Mouse (Mus musculus): ENCODE data around the gene Rps6kc1. TPM values are rescaled to one million over a fixed set of nuclear protein-coding genes. Genes with fewer than 3 reads are reported as not detected.

The Rps6kc1 gene
- total and polyA plus RNA-seq, 3 experiments, result 7.8 to 18.0 (median 12.5) TPM

DNA sequence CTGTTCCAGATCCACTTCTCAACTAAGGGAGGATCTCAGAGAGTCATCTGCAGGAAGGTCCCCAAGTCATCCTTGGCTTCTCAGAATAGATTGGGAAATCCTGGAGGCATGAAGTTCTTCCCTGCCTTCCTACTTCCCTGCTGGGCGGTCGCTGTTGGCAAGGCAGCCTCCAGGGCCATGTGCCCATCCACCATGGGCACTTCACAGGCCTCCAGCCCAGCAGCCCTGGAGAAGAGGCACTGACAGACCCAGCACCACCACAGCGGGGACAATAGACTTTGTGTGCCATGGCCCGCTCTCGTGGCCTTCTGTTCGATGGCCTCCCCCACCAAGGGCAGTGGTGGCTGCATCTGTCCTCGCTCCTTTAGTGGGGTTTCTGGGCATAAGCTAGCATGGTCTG lies 228.5 kb downstream of the Rps6kc1 start:
- no peak overlapping the region for H3K9ac ChIP-seq (ENCODE audit: insufficient read depth, low read depth)
- dilution Hi-C loops (cut with MboI; ENCODE audit: extremely low pct_ligation_motif_present, extremely low pct_unique_long_range_greater_than_20kb, low sequenced_read_pairs) (no loop called here), in situ Hi-C loops (cut with MboI; ENCODE audit: low pct_ligation_motif_present, low pct_unique_long_range_greater_than_20kb, low sequenced_read_pairs) (no loop called here)
- H3K4me2 ChIP-seq (ENCODE audit: insufficient read depth, low read depth, poor library complexity, severe bottlenecking), result no peak overlapping the region
- peaks cover 2% of the 10 kb centered on the region for H3K27me3 ChIP-seq (replicated peaks)
- no peaks in the 10 kb centered on the region for H3K79me2 ChIP-seq (replicated peaks; ENCODE audit: control insufficient read depth, extremely low read depth, insufficient read depth, poor library complexity, severe bottlenecking)
- H3K36me3 ChIP-seq (replicated peaks in 1 of 2; ENCODE audit: control insufficient read depth in 1 of 2, insufficient read depth in 1 of 2, low read length in 1 of 2), result no peaks in the 10 kb centered on the region
- H3K27ac ChIP-seq (ENCODE audit: insufficient read depth, low read depth), result no peak overlapping the region
- H3K4me1 ChIP-seq (ENCODE audit: control insufficient read depth in 1 of 2, insufficient read depth in 2 of 2), result no peaks in the 10 kb centered on the region
- no peak overlapping the region for H3K4me3 ChIP-seq (replicated peaks in 1 of 3; ENCODE audit: low read depth in 2 of 3, low read length in 2 of 3, poor library complexity in 1 of 3)
- TF ChIP-seq MYC (IDR thresholded peaks at IDR 0.05; ENCODE audit: low read depth, low read length) (no peak), TCF12 (IDR thresholded peaks at IDR 0.05; ENCODE audit: low read depth, low read length) (no peak), CHD1 (IDR thresholded peaks at IDR 0.05; ENCODE audit: low read depth, low read length) (no peak), MEF2A (IDR thresholded peaks at IDR 0.05; ENCODE audit: borderline replicate concordance, low read depth, low read length) (no peak), ELF1 (IDR thresholded peaks at IDR 0.05; ENCODE audit: low read depth, low read length) (no peak), JUND (conservative IDR thresholded peaks at IDR 0.05; ENCODE audit: low read depth, low read length) (no peak), GABPA (IDR thresholded peaks at IDR 0.05; ENCODE audit: insufficient replicate concordance, low read depth, low read length) (no peak), UBTF (IDR thresholded peaks at IDR 0.05; ENCODE audit: low read depth, low read length) (no peak), POLR2AphosphoS2 (IDR thresholded peaks at IDR 0.05; ENCODE audit: low read depth, low read length) (no peak), MAZ (IDR thresholded peaks at IDR 0.05; ENCODE audit: low read depth, low read length) (no peak)
- DNase-seq (ENCODE audit: extremely low read depth), result no peak
- no peaks in the 10 kb centered on the region for H3K9me3 ChIP-seq (replicated peaks; ENCODE audit: low read length)

- dilution Hi-C loops (cut with MboI; ENCODE audit: extremely low pct_ligation_motif_present, extremely low pct_unique_long_range_greater_than_20kb, low sequenced_read_pairs) (no loop called here), in situ Hi-C loops (cut with MboI; ENCODE audit: low pct_ligation_motif_present, low pct_unique_long_range_greater_than_20kb, low sequenced_read_pairs) (no loop called here)
- no peak for DNase-seq (ENCODE audit: extremely low read depth)
- Histone ChIP-seq H3K4me2 (ENCODE audit: insufficient read depth, low read depth, poor library complexity, severe bottlenecking) (no peak overlapping the region), H3K27ac (ENCODE audit: insufficient read depth, low read depth) (no peak overlapping the region), H3K27me3 (replicated peaks) (peaks cover 2% of the 10 kb centered on the region), H3K9ac (ENCODE audit: insufficient read depth, low read depth) (no peak overlapping the region), H3K79me2 (replicated peaks; ENCODE audit: control insufficient read depth, extremely low read depth, insufficient read depth, poor library complexity, severe bottlenecking) (no peaks in the 10 kb centered on the region), H3K4me3 (replicated peaks in 1 of 3; ENCODE audit: low read depth in 2 of 3, low read length in 2 of 3, poor library complexity in 1 of 3) (no peak overlapping the region), H3K4me1 (ENCODE audit: control insufficient read depth in 1 of 2, insufficient read depth in 2 of 2) (no peaks in the 10 kb centered on the region), H3K36me3 (replicated peaks in 1 of 2; ENCODE audit: control insufficient read depth in 1 of 2, insufficient read depth in 1 of 2, low read length in 1 of 2) (no peaks in the 10 kb centered on the region), H3K9me3 (replicated peaks; ENCODE audit: low read length) (no peaks in the 10 kb centered on the region)
- TF ChIP-seq JUN (IDR thresholded peaks at IDR 0.05; ENCODE audit: insufficient read depth, low read depth, low read length), result no peak
- no peak for TF ChIP-seq SIN3A (IDR thresholded peaks at IDR 0.05; ENCODE audit: low read length)
- no peak for TF ChIP-seq MAZ (IDR thresholded peaks at IDR 0.05; ENCODE audit: low read depth, low read length)
- no peak for TF ChIP-seq NELFE (IDR thresholded peaks at IDR 0.05; ENCODE audit: low read depth, low read length)
- no peak for TF ChIP-seq RCOR1 (conservative IDR thresholded peaks at IDR 0.05; ENCODE audit: low read depth, low read length)
- TF ChIP-seq TBP (conservative IDR thresholded peaks at IDR 0.05; ENCODE audit: low read depth, low read length), result no peak
- TF ChIP-seq POLR2AphosphoS2 (IDR thresholded peaks at IDR 0.05; ENCODE audit: low read depth, low read length), result no peak
- no peak for TF ChIP-seq MAX (IDR thresholded peaks at IDR 0.05; ENCODE audit: low read length)
- TF ChIP-seq MYC (IDR thresholded peaks at IDR 0.05; ENCODE audit: low read depth, low read length), result no peak
- TF ChIP-seq USF2 (conservative IDR thresholded peaks at IDR 0.05; ENCODE audit: low read depth, low read length), result no peak
- no peak for TF ChIP-seq ETS1 (conservative IDR thresholded peaks at IDR 0.05; ENCODE audit: low read depth, low read length)
- TF ChIP-seq RAD21 (IDR thresholded peaks at IDR 0.05; ENCODE audit: low read depth, low read length), result no peak
- no peak for TF ChIP-seq HCFC1 (IDR thresholded peaks at IDR 0.05; ENCODE audit: low read depth, low read length)
- no peak for TF ChIP-seq SMC3 (IDR thresholded peaks at IDR 0.05; ENCODE audit: low read depth, low read length)
- no peak for TF ChIP-seq BHLHE40 (IDR thresholded peaks at IDR 0.05; ENCODE audit: low read depth, low read length)
Observed at GRCm38 (mm10) chr1:190682021-190682926, 229.3 kb downstream of the Rps6kc1 start.

All from CH12.LX (cell line).